Mouse (Mus musculus) limb, embryonic 15.5 days (tissue): ENCODE measurements at regions not wholly inside any gene's neighbourhood (a gene's known extent, or its start where the extent isn't known, plus 50 kb on each side); places are given as distances from the start of the nearest gene placed in this dataset.

Experiments used
- ATAC-seq: fragments of 200-750 bp; cut with Nextera tagmentation; 2 replicates; pipeline ENCODE4 v1.8.0; 2017; ENCODE audit warnings: low read depth, moderate TSS enrichment; ENCODE audit not compliant: insufficient number of reproducible peaks, low FRiP score, low TSS enrichment
- H3K27ac ChIP-seq: fragments of 300-500 bp; sonication (generic); 2 replicates; pipeline ENCODE4 v1.5.1; 2015; ENCODE audit warnings: moderate library complexity, mild to moderate bottlenecking, inconsistent platforms
- H3K27me3 ChIP-seq: fragments of 300-500 bp; sonication (generic); 2 replicates; pipeline ENCODE4 v1.6.1; 2015; ENCODE audit warnings: inconsistent platforms
- H3K36me3 ChIP-seq: fragments of 300-500 bp; sonication (generic); 2 replicates; pipeline ENCODE4 v1.6.1; 2015; ENCODE audit warnings: inconsistent platforms
- H3K4me1 ChIP-seq: fragments of 300-500 bp; sonication (generic); 2 replicates; pipeline ENCODE4 v1.6.1; 2015; ENCODE audit warnings: inconsistent platforms
- H3K4me2 ChIP-seq: fragments of 300-500 bp; sonication (generic); 2 replicates; pipeline ENCODE4 v1.6.1; 2015; ENCODE audit warnings: mild to moderate bottlenecking, inconsistent platforms
- H3K4me3 ChIP-seq: fragments of 300-500 bp; sonication (generic); 2 replicates; pipeline ENCODE4 v1.5.1; 2015; ENCODE audit warnings: mild to moderate bottlenecking, inconsistent platforms
- H3K9ac ChIP-seq: fragments of 300-500 bp; sonication (generic); 2 replicates; pipeline ENCODE4 v1.6.1; 2015; ENCODE audit warnings: inconsistent platforms
- H3K9me3 ChIP-seq: fragments of 300-500 bp; sonication (generic); 2 replicates; pipeline ENCODE4 v1.6.1; 2016; ENCODE audit warnings: inconsistent platforms
- WGBS: fragments of 180-500 bp; shearing (Covaris S2); methylation state at CpG from one replicate; pipeline ENCODE4 v1.1.7; 2015; 5-methylcytosine and 5-hydroxymethylcytosine counted together

GRCm38 (mm10) chr5:139598715-139599114 is 55.4 kb downstream of the Uncx start:
- Histone ChIP-seq H3K9me3 (no peaks in the 10 kb centered on the region), H3K27ac (no peak overlapping the region), H3K36me3 (no peaks in the 10 kb centered on the region), H3K4me2 (0 out of 2 replicates have a peak overlapping the region, but pooled peaks have one; percentile 40), H3K4me3 (no peak overlapping the region), H3K4me1 (peaks cover 19% of the 10 kb centered on the region), H3K27me3 (peaks cover 84% of the 10 kb centered on the region), H3K9ac (no peak overlapping the region)
- 13% methylated on average over 4 of the region's 4 CpGs for WGBS
- no peak for ATAC-seq

DNA sequence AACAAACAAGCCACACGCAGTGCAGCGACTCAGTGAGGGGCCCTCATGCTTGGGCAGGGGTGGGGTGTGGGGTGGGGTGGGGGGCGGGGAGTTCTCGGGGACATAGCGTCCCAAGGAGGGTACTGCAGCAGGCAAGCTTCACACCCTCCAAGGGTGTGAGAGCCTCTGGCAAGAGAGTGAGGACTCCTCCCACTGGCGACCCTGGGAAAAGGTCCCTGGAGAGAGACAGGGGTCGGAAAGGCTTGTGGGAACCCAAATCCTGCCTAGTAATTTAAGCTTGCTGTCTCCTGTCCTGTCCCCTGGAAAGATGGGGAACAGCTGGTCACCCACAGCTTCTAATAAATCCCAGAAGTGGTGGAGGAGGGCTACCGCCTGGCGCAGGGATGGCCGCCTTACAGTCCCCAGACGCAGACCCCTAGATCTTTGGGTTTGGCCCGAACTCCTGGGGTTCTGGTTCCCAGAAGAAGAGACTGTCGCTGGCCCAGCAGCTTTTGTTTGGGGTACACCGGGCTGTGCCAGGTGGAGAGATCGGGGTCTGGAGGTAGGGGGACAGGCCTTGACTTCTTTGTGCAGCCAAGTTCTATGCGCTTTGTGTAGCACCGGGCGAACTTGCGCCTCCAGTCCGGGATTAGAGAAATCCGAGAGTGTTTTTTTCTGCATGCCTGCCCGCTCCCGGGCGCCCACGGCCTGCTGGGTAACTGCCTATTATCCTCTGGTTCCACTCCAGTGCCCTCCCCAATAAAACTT is 56.1 kb downstream of the Uncx start:
- Histone ChIP-seq H3K27ac (no peak overlapping the region; the same call in 1 of the 2 replicates), H3K27me3 (peaks cover 82% of the 10 kb centered on the region)

DNA sequence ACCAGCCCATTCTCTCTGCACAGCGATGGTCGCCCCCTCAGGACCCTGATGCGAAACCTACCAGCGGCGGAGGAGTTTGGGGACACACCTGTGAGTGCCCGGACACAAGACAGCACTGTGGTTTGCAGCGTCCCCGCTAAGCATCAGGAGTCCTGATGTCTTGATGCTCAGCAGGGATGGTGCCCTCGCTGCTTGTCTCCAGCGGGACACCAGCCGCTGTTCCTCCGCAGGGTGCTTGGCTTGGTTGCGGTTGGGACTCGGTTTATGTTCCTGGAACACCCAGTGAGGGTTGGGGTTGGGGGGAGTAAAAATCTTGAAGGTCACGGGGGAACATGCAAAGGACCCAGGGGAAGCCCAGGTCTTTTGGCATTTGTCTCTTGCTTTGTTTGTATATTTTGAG is 56.9 kb downstream of the Uncx start:
- Histone ChIP-seq H3K27me3 (peaks cover 82% of the 10 kb centered on the region), H3K9ac (no peak overlapping the region), H3K9me3 (no peaks in the 10 kb centered on the region), H3K4me1 (peaks cover 19% of the 10 kb centered on the region), H3K36me3 (no peaks in the 10 kb centered on the region), H3K4me3 (no peak overlapping the region), H3K27ac (no peak overlapping the region), H3K4me2 (no peak overlapping the region)
- WGBS, result 6% methylated on average over 15 of the region's 15 CpGs
- ATAC-seq, result no peak

More for the DNA sequence above, 56.1 kb downstream of the Uncx start:
- peak overlapping the region; percentile 15; the same call in 1 of the 2 replicates for H3K4me3 ChIP-seq
- peak overlapping the region; percentile 40 for H3K4me2 ChIP-seq
- peaks cover 19% of the 10 kb centered on the region for H3K4me1 ChIP-seq
- H3K9me3 ChIP-seq, result no peaks in the 10 kb centered on the region
- H3K9ac ChIP-seq, result no peak overlapping the region
- no peak; the same call in 1 of the 2 replicates for ATAC-seq
- H3K36me3 ChIP-seq, result no peaks in the 10 kb centered on the region
- WGBS, result 4% methylated on average over 25 of the region's 25 CpGs

GRCm38 (mm10) chr5:139602860-139603259 is 59.6 kb downstream of the Uncx start:
- H3K36me3 ChIP-seq, result no peaks in the 10 kb centered on the region
- H3K9me3 ChIP-seq, result no peaks in the 10 kb centered on the region
- no peak overlapping the region for H3K4me3 ChIP-seq
- peaks cover 19% of the 10 kb centered on the region for H3K4me1 ChIP-seq
- H3K27me3 ChIP-seq, result peaks cover 69% of the 10 kb centered on the region
- no peak overlapping the region for H3K4me2 ChIP-seq
- 74% methylated on average over 4 of the region's 4 CpGs for WGBS
- H3K9ac ChIP-seq, result no peak overlapping the region
- no peak overlapping the region for H3K27ac ChIP-seq
- ATAC-seq, result no peak

DNA sequence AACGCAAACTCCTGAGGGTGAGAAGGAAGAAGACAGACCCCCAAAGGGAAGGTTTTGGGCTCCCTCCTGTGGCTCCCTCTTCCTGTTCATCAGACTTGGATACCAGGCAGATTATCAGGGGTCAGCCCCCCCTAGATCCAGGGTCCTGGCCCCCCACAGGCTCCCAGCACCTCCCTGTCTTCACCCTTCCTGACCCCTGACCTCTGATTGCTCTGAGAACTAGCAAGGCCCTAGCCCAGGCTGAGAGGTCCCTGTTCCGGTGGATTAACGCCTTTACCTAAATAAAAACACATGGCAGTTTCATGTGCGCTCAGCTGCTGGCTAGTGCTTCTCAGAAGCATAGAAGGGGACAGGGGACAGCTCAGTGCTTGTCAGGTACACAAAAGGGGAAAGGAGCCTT is 60.2 kb downstream of the Uncx start:
- Histone ChIP-seq H3K4me3 (no peak overlapping the region), H3K9me3 (no peaks in the 10 kb centered on the region), H3K9ac (no peak overlapping the region), H3K4me1 (peaks cover 18% of the 10 kb centered on the region), H3K27me3 (peaks cover 63% of the 10 kb centered on the region), H3K27ac (no peak overlapping the region), H3K4me2 (no peak overlapping the region), H3K36me3 (no peaks in the 10 kb centered on the region)
- no peak for ATAC-seq
- WGBS, result 25% methylated on average over 4 of the region's 4 CpGs

DNA sequence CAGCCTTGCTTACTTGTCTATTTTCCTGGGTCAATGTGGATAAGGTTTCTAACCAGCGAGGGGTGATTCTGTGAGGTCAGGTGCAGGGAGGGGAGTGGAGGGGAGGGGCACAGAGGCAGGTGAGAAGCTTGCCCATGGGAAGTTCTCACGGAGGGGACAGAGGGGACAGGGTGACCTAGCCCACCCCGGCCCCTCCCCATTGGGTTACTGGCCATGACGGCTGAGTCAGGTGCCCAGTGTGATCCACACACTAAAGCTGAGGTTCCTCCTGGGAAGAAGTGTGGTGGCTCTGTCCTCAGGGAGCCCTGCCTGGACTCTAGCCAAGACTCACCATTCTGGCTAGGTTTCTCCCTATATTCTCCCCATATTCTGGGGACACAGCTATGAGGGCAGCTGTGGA is 61.0 kb downstream of the Uncx start:
- no peaks in the 10 kb centered on the region for H3K9me3 ChIP-seq
- 36% methylated on average over 4 of the region's 4 CpGs for WGBS
- H3K4me1 ChIP-seq, result peaks cover 10% of the 10 kb centered on the region
- H3K27ac ChIP-seq, result no peak overlapping the region
- H3K36me3 ChIP-seq, result no peaks in the 10 kb centered on the region
- no peak overlapping the region for H3K9ac ChIP-seq
- no peak for ATAC-seq
- no peak overlapping the region for H3K4me3 ChIP-seq
- no peak overlapping the region for H3K4me2 ChIP-seq
- H3K27me3 ChIP-seq, result peaks cover 55% of the 10 kb centered on the region

- Histone ChIP-seq H3K27ac (no peak overlapping the region), H3K9me3 (no peaks in the 10 kb centered on the region), H3K36me3 (no peaks in the 10 kb centered on the region), H3K27me3 (peaks cover 17% of the 10 kb centered on the region; the same call in 1 of the 2 replicates), H3K9ac (no peak overlapping the region), H3K4me3 (no peak overlapping the region), H3K4me1 (no peaks in the 10 kb centered on the region; the same call in none of the 2 replicates), H3K4me2 (no peak overlapping the region)
- ATAC-seq, result no peak
- WGBS, result 74% methylated on average over 28 of the region's 28 CpGs
Observed at GRCm38 (mm10) chr5:139610610-139611520, 67.6 kb downstream of the Uncx start.

DNA sequence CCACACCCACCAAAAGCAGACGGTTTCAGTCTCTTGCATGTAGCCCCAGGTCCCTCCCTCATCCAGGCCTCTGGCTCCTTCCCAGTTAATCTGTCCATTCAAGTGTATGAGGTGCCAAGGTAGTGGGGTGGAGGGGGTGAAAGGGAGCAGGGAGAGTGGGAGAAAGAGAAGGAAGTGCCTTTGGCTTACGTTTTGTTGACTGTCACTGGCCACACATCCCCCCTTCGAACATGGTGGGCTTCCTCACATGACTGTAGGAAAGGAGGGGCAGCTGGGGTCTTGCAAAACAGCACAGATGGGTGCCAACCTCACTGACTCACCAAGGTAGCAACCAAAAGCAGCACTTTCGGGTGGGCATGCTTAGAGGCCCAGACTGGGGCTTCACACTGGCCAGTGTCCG is 68.9 kb downstream of the Uncx start:
- no peak for ATAC-seq
- Histone ChIP-seq H3K36me3 (no peaks in the 10 kb centered on the region), H3K4me2 (no peak overlapping the region), H3K27me3 (peaks cover 24% of the 10 kb centered on the region), H3K27ac (no peak overlapping the region), H3K4me3 (no peak overlapping the region), H3K4me1 (no peaks in the 10 kb centered on the region; the same call in none of the 2 replicates), H3K9ac (no peak overlapping the region), H3K9me3 (no peaks in the 10 kb centered on the region)
- 71% methylated on average over 5 of the region's 5 CpGs for WGBS

GRCm38 (mm10) chr5:139612676-139613075 is 69.4 kb downstream of the Uncx start:
- Histone ChIP-seq H3K4me3 (no peak overlapping the region), H3K4me2 (no peak overlapping the region), H3K4me1 (no peaks in the 10 kb centered on the region; the same call in none of the 2 replicates), H3K27ac (no peak overlapping the region), H3K9me3 (no peaks in the 10 kb centered on the region), H3K9ac (no peak overlapping the region), H3K36me3 (no peaks in the 10 kb centered on the region), H3K27me3 (peaks cover 29% of the 10 kb centered on the region)
- WGBS, result 75% methylated on average over 6 of the region's 6 CpGs
- ATAC-seq, result no peak

- H3K4me1 ChIP-seq, result peaks cover 4% of the 10 kb centered on the region
- H3K27ac ChIP-seq, result no peak overlapping the region
- no peaks in the 10 kb centered on the region for H3K9me3 ChIP-seq
- ATAC-seq, result no peak
- no peaks in the 10 kb centered on the region for H3K36me3 ChIP-seq
- no peak overlapping the region for H3K4me2 ChIP-seq
- no peak overlapping the region for H3K9ac ChIP-seq
- WGBS, result 68% methylated on average over 5 of the region's 5 CpGs
- H3K4me3 ChIP-seq, result no peak overlapping the region
- peaks cover 36% of the 10 kb centered on the region for H3K27me3 ChIP-seq
Observed at GRCm38 (mm10) chr5:139613601-139614000, 70.3 kb downstream of the Uncx start.

GRCm38 (mm10) chr5:139619301-139620161 is 76.2 kb downstream of the Uncx start:
- no peaks in the 10 kb centered on the region for H3K36me3 ChIP-seq
- no peaks in the 10 kb centered on the region for H3K9me3 ChIP-seq
- peaks cover 28% of the 10 kb centered on the region for H3K27me3 ChIP-seq
- peak overlapping the region; percentile 27; the same call in 1 of the 2 replicates for H3K4me2 ChIP-seq
- 7% methylated on average over 36 of the region's 36 CpGs for WGBS
- H3K4me1 ChIP-seq, result peaks cover 18% of the 10 kb centered on the region
- H3K27ac ChIP-seq, result peak overlapping the region; percentile 38
- no peak overlapping the region for H3K4me3 ChIP-seq
- 0 out of 2 replicates have a peak, but pooled peaks have one; percentile 58 for ATAC-seq
- H3K9ac ChIP-seq, result no peak overlapping the region
